Mouse (Mus musculus): ENCODE measurements around the gene Rabif. TPM values are rescaled to one million over a fixed set of nuclear protein-coding genes. Genes with fewer than 3 reads are reported as not detected.

Rabif gene
- 30.1 and 35.8 TPM in 2 replicates for polyA plus RNA-seq (2021; fragmentation: Nextera tagmentation)
- long read RNA-seq, experiment 1, transcript Rabif-201 (2 exons, 2,861 nt): major isoform, 317 of 334 reads
- long read RNA-seq, experiment 1, partial matches to known transcripts: 5 of 334 reads
- long read RNA-seq, experiment 1, other reads (novel, unspliced or antisense): 12 of 334 reads
- long read RNA-seq, experiment 2, transcript Rabif-201 (2 exons, 2,861 nt): major isoform, 70 of 81 reads
- long read RNA-seq, experiment 2, partial matches to known transcripts: 11 of 81 reads
- long read RNA-seq, experiment 2, other reads (novel, unspliced or antisense): 0 of 81 reads

GRCm38 (mm10) chr1:134494428-134495215 is at the start of gene Rabif:
TSS of gene Rabif (plus strand) at chr1:134494648.

GRCm38 (mm10) chr1:134454904-134455824 is 39.3 kb upstream of the Rabif start, which contains the start of gene Klhl12:
TSS of gene Klhl12 (plus strand) at chr1:134455531.

GRCm38 (mm10) chr1:134549632-134550132 is 55.2 kb downstream of the Rabif start, which contains the start of gene Mgat4e:
TSS of gene Mgat4e (minus strand) at chr1:134549682.

Other genes with a start within 250 kb of the Rabif start
- not detected in 2 replicates for gene Myog, start 204.7 kb upstream of the Rabif start, polyA plus RNA-seq (2021; fragmentation: Nextera tagmentation)
- gene Ppfia4, start 161.7 kb upstream of the Rabif start, polyA plus RNA-seq (2021; fragmentation: Nextera tagmentation): 12.0 and 12.5 TPM in 2 replicates
- 41.3 and 59.9 TPM in 2 replicates for gene Tmem183a, start 132.7 kb upstream of the Rabif start, polyA plus RNA-seq (2021; fragmentation: Nextera tagmentation)
- not detected in 2 replicates for gene 4933406M09Rik, start 108.7 kb upstream of the Rabif start, polyA plus RNA-seq (2021; fragmentation: Nextera tagmentation)
- gene Cyb5r1, start 89.1 kb upstream of the Rabif start, polyA plus RNA-seq (2021; fragmentation: Nextera tagmentation): 27.7 and 34.2 TPM in 2 replicates
- gene Adipor1, start 79.3 kb upstream of the Rabif start, polyA plus RNA-seq (2021; fragmentation: Nextera tagmentation): 80.0 and 101 TPM in 2 replicates
- 14.5 and 18.0 TPM in 2 replicates for gene Klhl12, start 39.1 kb upstream of the Rabif start, polyA plus RNA-seq (2021; fragmentation: Nextera tagmentation)
- not detected in 2 replicates for gene Mgat4e, start 55.0 kb downstream of the Rabif start, polyA plus RNA-seq (2021; fragmentation: Nextera tagmentation)
- gene Kdm5b, start 65.5 kb downstream of the Rabif start, polyA plus RNA-seq (2021; fragmentation: Nextera tagmentation): 11.5 and 11.6 TPM in 2 replicates
- 16.2 and 27.2 TPM in 2 replicates for gene Syt2, start 152.0 kb downstream of the Rabif start, polyA plus RNA-seq (2021; fragmentation: Nextera tagmentation)

Data from left cerebral cortex, adult 6 months (tissue).